Comparison of ENCODE assay signal across 11 mouse cellular contexts in genomic region chr11:60396546-60396945, GRCm38 (mm10). TPM values are rescaled to one million over a fixed set of nuclear protein-coding genes. Genes with fewer than 3 reads are reported as not detected.
DNase-seq lines count a peak whose midpoint lies in the region; TF ChIP-seq lines count a peak whose summit lies in the region.
"Had no signal": no experiment of that assay in that cellular context is flagged by ENCODE, and none has a peak within 500 bp of the region (broad histone marks: within the 10 kb centered on the region; RNA-seq: fewer than 3 reads in every experiment).

No protein-coding gene starts in this region.

- intact Hi-C loops in gastrocnemius, postnatal 14 days (cut with DNase I; ENCODE audit: low total_unique reads): no loop called here
- intact Hi-C loops in gastrocnemius, adult 2 months (cut with DNase I): no loop called here
- intact Hi-C loops in left cerebral cortex, postnatal 25 days (cut with DNase I): loop anchor here (5.0 kb wide), 2 partner anchors 44 to 144 kb away; partner anchors contain the start of genes Drc3 and Tom1l2

- no peak overlapping the region for H3K4me3 ChIP-seq in gastrocnemius, adult 2 months
- H3K4me3 ChIP-seq: liver, embryonic 13.5 days; neural tube, embryonic 12.5 days had no signal

- DNase-seq in gastrocnemius, postnatal 14 days: peak; percentile 18
- no peak for DNase-seq in gastrocnemius, adult 2 months
- peak; percentile 26 to 33 for DNase-seq in left cerebral cortex, postnatal 25 days (ENCODE audit: low spot score in 2 of 2)
- DNase-seq in left cerebral cortex, adult 8-10 months (ENCODE audit: low spot score in 2 of 2): no peak
- peak; percentile 13 for DNase-seq in R1 (ENCODE audit: low read depth, low spot score)
- peak; percentile 35 to 49 for DNase-seq in cerebellum, postnatal 36 days
- no peak for DNase-seq in spleen, adult 12 weeks (ENCODE audit: low spot score)
- DNase-seq in urinary bladder, postnatal 14 days (ENCODE audit: low spot score): no peak
- DNase-seq: kidney, adult 9 months; liver, embryonic 13.5 days had no signal

- no peak for TF ChIP-seq CTCF in gastrocnemius, adult 2 months (IDR thresholded peaks at IDR 0.05)

- H3K27ac ChIP-seq in gastrocnemius, adult 2 months: no peak overlapping the region
- H3K27ac ChIP-seq: liver, embryonic 13.5 days; neural tube, embryonic 12.5 days had no signal

RNA-seq across cellular contexts. Expression of gene Gid4, which starts 20.4 kb away (rescaled TPM):
- 10 to 100 TPM; 21.3 to 22.5 TPM for total RNA-seq in gastrocnemius, postnatal 14 days (2021)
- 10 to 100 TPM; 64.5 to 66.7 TPM for total RNA-seq in gastrocnemius, adult 2 months (2021)
- total RNA-seq in left cerebral cortex, postnatal 25 days (2021): 10 to 100 TPM; 51.6 to 53.7 TPM
- total RNA-seq in left cerebral cortex, adult 8-10 months (2022): 10 to 100 TPM; 45.6 to 53.8 (median 50.3) TPM

RNA-seq across cellular contexts. Expression of gene Atpaf2, which starts 21.7 kb away (rescaled TPM):
- total RNA-seq in gastrocnemius, postnatal 14 days (2021): 10 to 100 TPM; 25.3 to 30.4 TPM
- total RNA-seq in gastrocnemius, adult 2 months (2021): 10 to 100 TPM; 28.9 to 31.4 TPM
- total RNA-seq in left cerebral cortex, postnatal 25 days (2021): 10 to 100 TPM; 25.0 to 31.8 TPM
- 10 to 100 TPM; 27.7 to 34.3 (median 30.8) TPM for total RNA-seq in left cerebral cortex, adult 8-10 months (2022)

RNA-seq across cellular contexts. Expression of gene Drc3, which starts 43.4 kb away (rescaled TPM):
- under 1 TPM; 0.86 TPM for total RNA-seq in gastrocnemius, postnatal 14 days (2021)
- 1 to 10 TPM in 1 of 2 experiments, under 1 TPM in 1; 0.87 to 1.0 TPM for total RNA-seq in gastrocnemius, adult 2 months (2021)
- total RNA-seq in left cerebral cortex, postnatal 25 days (2021): 10 to 100 TPM in 1 of 2 experiments, 1 to 10 TPM in 1; 9.1 to 11.1 TPM
- total RNA-seq in left cerebral cortex, adult 8-10 months (2022): 10 to 100 TPM in 1 of 4 experiments, 1 to 10 TPM in 3; 8.6 to 12.8 (median 9.3) TPM

RNA-seq across cellular contexts. Expression of gene Tom1l2, which starts 43.8 kb away (rescaled TPM):
- total RNA-seq in gastrocnemius, postnatal 14 days (2021): 10 to 100 TPM; 42.1 to 50.2 TPM
- 10 to 100 TPM; 63.7 to 63.9 TPM for total RNA-seq in gastrocnemius, adult 2 months (2021)
- total RNA-seq in left cerebral cortex, postnatal 25 days (2021): 100 to 1,000 TPM; 200 to 203 TPM
- total RNA-seq in left cerebral cortex, adult 8-10 months (2022): 100 to 1,000 TPM; 205 to 222 (median 215) TPM

RNA-seq across cellular contexts. Expression of gene Drg2, which starts 57.8 kb away (rescaled TPM):
- 10 to 100 TPM; 23.7 to 28.5 TPM for total RNA-seq in gastrocnemius, postnatal 14 days (2021)
- 10 to 100 TPM; 26.4 to 26.6 TPM for total RNA-seq in gastrocnemius, adult 2 months (2021)
- 10 to 100 TPM; 70.8 to 76.6 TPM for total RNA-seq in left cerebral cortex, postnatal 25 days (2021)
- total RNA-seq in left cerebral cortex, adult 8-10 months (2022): 10 to 100 TPM; 66.9 to 74.1 (median 69.2) TPM

Comparison
In these comparisons a context has a peak if more than half of its experiments do, and no peak if none do; other contexts are left out.
1. DNase-seq: peak in gastrocnemius, postnatal 14 days (single experiment), left cerebral cortex, postnatal 25 days (2 of 2), R1 (single experiment) and cerebellum, postnatal 36 days (2 of 2); none in gastrocnemius, adult 2 months (single experiment), left cerebral cortex, adult 8-10 months (0 of 2), spleen, adult 12 weeks (single experiment) and urinary bladder, postnatal 14 days (single experiment).
2. RNA of gene Drc3, which starts 43.4 kb away (total RNA-seq): 9.1 to 11.1 TPM in left cerebral cortex, postnatal 25 days and 8.6 to 12.8 TPM in left cerebral cortex, adult 8-10 months; 0.87 to 1.0 TPM in gastrocnemius, adult 2 months and 0.86 TPM in gastrocnemius, postnatal 14 days; every median in the first group is over 4 times any median in the second.